Mouse (Mus musculus): Measurements from ENCODE around the gene Pfdn4.

Gene Pfdn4

DNA sequence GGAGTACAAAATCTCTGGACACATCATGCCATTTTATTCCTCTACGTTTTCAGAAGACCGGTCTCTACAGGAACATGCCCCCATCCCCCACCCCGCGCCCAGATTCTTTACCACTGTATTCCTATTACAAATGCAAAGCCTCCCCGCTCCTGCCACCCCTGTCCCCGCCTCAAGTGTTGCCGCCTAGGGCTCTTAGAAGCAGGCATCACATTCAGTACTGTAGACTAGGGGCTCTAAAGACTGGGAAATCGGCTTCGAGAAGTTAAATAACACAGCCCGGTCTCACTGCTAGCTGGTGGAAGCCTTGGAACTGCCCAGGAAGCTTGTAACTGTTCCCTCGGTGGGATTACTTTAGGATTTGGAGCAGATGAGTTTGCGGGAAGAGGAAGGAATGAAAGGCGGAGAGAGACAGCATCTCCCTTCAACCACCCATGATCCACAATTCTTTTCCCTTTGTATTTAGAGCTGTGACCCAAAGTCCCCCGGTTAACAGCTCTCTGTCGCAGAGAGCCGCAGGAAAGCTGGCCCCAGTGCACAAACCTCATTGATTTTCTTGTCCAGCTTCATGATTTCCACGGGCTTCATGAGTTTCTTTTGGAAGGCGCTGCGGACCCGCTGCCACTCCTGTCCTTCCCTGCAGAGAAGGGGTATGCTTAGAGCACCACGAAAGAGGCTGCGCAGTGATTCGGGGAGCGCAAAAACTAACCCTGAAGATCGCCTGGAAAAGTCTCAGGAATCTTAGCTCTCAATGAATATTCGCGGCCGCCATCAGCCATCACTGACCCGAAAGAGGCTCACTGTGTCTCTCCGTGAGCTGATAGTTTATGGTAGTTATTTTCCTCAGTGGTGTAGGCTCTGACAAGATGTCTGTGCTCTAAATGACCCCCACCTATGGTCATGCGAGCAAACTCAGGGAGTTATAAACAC is 1.2 kb upstream of the Pfdn4 start:
- intact Hi-C loops (cut with DNase I), result no loop called here

DNA sequence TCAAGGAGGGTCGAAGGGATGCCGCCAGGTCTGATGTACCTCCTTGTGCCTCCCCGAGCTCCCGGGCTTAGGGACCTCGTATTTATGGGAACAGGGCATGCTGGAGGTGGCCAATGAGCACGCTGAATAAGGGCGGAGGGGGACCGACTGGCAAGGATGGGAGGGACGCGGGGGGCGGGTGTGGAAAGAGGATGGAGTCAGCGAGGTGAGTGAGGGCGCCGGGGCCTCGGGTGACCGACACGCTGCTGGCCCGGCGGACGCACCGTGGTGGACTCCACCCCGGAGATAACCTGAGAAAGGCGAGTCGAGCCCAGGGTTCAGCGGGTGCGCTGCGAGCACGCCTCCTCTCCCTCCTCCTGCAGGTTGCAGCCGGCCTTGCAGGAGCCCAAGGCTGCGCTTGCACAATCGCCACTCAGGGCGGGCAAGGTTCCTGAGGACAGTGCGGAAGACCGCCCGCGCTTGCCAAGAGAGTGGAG is 901 bp downstream of the Pfdn4 start, which contains the start of gene Cyp24a1:
Gene Cyp24a1 (minus strand): TSS at position 55 of the 476 bp plus-strand sequence.
- intact Hi-C loops (cut with DNase I), result no loop called here

DNA sequence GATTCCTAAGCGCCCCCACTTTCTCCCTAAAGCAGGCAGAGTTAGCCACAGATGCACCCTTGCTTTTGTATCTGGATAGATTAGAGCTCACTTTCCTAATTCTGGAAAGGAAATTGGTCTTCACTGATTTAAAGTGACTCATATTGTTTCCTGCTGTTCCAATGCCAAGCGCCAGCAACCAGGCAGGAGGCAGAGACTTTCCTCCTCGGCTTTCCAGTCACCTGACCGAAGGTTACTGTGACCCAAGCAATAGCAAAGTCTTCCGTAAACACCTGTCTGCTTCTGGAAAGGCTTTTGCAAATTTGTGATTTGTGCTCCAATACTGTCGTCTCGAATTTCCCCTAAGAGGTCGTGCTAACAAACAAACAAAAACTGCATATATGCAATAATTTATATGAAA is 1.8 kb downstream of the Pfdn4 start:
- intact Hi-C loops (cut with DNase I), result no loop called here

DNA sequence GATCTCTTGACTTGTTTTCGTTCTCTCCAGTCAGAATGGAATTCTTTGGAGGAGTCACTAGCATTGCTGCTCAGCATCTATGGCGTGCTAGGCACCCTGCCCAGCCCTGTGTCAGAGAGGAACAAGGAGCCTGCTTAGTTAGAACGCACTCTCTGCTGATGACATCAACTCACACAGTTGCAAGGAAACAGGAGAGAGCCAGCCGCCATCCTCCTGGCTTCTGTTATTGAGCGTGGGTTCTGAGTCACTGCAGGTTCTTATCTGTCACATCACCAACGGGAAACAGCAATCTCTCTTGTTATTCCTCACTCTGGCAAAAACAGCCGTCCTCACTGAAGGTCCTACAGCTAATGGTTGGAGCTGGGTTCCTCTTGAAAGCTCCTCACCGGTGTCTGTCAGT is 7.1 kb downstream of the Pfdn4 start:
- intact Hi-C loops (cut with DNase I), result no loop called here

DNA sequence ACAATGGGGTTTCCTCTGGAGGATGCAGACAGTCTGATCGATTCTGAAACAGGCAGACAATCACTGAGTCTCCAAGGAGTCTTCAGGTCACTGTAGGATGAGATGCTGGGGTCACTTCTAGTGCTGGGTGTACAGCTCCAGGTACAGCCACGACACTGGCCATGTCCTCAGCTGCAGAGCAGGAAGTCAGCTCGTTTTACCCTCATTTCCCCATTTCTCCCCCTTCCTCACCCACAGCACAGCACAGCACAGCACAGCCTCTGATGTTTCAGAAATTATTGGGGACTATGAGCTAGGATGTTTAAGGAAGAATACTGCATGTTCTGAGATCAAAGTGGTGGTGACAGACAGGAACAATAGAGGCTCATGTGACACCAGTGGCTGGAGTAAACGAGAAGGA is 7.8 kb downstream of the Pfdn4 start:
- intact Hi-C loops (cut with DNase I), result no loop called here

DNA sequence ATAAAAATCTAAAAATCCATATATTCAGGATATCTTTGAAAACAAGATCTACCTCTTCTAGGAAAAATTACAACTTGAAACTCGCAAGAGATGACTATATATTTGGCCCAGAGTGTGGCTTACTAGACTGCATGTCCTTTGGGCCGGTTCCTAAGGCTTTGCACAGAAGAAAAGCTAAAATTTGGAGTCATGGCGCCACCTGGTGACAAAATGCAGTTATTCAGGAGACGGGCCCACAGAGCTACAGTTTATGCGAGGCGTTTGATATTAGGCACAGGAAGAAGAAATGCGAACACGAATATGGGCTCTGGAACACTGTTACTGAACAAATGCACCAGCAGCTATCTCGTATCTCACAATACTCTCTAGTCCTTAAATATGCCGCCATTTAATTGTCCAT is 11.5 kb downstream of the Pfdn4 start:
- intact Hi-C loops (cut with DNase I), result loop anchor here (1.0 to 5.0 kb wide), 3 partner anchors 19 to 150 kb away; no protein-coding TSS in a partner anchor

DNA sequence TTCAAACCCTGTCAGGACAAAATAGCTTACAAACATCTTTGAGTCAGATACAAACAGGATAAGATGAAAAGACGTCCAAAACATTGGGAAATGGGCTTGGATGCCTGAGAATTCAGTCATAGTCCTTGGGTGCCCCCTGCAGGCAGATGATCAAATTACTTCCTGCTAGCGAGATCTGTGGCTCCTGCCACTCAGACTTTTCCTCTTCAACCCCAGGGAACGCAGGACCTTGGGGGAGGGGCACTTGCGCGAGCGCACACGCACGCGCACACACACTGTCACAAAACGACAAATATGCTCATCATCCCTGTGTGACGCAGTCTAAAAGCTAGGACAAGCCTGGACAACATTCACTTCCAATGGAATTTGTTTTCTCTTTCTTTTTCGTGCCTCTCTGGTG is 12.6 kb downstream of the Pfdn4 start:
- intact Hi-C loops (cut with DNase I), result loop anchor here (1.0 to 5.0 kb wide), 3 partner anchors 20 to 152 kb away; no protein-coding TSS in a partner anchor

DNA sequence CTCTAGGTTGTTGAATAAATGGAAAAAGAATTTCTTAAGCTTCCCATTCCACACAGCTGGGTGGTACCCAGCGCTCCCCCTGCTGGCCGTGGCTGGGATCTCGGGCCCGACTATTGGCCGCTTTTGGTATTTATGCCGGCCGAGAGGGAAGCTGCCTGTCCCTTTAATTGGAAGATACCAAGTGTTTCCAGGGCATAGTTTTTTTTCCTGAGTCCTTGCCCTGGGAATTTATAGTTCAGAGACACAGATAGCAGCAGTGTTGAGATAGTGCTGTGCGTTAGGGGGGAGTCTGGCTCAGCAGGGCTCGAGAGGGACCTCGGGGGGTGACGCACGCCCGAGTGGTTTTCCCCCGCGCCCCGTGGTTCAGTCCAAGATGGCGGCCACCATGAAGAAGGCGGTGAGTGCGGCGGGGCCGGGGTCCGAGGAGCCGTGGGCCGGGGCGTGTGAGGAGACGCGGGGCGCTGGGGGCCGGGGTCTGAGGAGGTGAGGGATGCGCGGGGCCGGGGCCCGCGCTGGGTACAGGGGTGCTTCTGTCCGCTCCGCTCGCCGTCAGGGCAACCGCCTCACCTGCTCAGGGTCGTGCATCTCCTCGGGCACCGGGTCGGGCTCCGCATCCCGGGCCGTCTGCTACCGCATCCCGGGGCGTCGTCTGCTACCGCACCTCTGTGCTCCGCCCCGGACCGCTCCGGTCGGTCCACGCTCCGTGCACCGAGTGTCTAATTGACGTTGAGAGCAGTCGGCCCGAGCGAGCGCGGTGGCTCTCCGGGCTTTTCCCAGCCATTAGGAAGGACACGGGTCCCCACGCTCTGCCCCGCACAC is 15.1 kb downstream of the Pfdn4 start:
- intact Hi-C loops (cut with DNase I), result no loop called here

DNA sequence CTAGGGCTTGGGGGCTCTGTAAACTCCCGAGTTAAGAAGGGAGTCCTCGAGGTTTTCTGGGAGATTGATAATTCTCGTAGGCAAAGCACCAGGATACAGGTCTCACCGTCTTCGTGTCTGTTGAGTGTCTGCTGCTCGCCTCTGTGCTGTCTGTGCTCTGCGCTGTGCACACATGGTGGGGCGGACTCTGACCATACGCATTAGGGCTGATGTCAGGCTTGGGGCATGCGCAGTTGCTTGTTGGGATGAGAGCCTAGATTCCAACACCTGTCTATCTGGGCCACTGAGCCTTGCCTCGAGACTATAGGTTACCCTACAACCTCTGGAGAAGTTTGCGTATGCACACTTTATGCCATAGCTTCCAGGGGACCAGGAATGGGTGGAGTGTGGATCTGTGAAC is 17.5 kb downstream of the Pfdn4 start:
- intact Hi-C loops (cut with DNase I), result no loop called here

DNA sequence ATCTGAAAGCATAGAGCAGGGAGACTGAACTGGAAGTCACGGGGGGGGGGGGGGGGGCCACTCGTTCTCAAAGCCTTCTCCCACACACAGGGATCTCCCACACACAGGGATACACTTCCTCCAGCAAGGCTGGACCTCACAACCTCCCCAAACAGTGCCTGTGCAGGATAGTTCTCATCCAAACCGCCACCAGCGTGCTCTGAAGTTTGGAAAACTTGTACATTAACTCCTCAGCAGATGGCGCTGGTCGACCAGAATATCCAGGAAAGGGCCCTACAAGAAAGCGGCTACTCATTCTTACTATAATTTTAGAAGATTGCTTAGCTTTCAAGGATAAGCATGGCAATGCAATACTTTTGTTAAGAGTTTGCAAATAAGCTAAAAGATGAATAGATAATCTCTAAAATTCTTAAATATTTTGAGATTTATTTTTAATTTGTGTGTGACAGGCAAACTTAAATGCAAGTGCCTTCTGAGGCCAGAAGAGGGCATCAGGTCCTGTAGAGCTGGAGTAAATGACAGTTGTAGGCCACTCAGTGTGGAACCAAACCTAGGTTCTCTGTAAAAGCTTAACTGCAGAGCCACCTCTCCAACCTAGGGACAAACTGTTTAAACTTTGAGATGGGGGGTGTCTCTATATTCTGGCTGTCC is 24.2 kb downstream of the Pfdn4 start:
- intact Hi-C loops (cut with DNase I), result loop anchor here (2.0 to 10.0 kb wide), 3 partner anchors 76 to 1694 kb away; no protein-coding TSS in a partner anchor

DNA sequence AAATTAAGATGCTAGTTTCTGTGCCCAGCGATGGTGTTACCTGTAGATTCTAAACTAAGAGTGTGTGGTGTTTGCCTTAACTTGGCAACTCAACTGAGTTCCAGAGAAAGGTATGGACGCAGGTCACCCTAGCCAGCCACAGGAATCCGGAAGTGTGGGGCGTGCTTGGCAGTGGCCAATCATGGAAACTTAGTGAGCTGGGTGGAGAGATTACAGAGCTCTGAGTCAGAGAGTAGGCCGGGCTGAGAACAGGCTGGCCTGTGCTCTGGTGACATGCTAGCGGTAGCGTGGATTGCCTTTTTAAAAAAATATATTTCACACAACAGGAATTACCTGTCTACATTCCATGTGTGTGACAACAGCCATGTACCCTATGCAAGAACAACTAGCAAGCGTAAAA is 30.3 kb downstream of the Pfdn4 start:
- intact Hi-C loops (cut with DNase I), result loop anchor here (10.0 kb wide), 1 partner anchor 1688 kb away; no protein-coding TSS in a partner anchor

DNA sequence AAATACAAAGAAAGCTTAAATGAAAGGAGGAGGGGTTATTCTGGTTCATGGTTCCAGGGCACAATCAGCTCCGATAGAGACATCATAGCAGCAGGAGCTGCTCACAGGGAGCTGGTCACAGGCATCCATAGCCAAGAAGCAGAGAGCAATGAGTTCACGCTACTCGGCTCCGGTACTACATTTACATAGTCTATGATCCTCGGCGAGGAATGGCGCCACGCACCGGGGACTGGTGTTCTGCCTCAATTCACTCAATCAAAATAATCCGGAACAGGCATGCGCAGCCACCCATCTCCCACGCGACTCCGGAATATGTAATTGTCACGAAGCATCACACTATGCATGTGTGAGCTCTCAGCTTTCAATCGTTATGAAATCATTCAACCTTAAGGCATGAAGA is 31.8 kb downstream of the Pfdn4 start:
- intact Hi-C loops (cut with DNase I), result loop anchor here (10.0 kb wide), 1 partner anchor 1687 kb away; no protein-coding TSS in a partner anchor

DNA sequence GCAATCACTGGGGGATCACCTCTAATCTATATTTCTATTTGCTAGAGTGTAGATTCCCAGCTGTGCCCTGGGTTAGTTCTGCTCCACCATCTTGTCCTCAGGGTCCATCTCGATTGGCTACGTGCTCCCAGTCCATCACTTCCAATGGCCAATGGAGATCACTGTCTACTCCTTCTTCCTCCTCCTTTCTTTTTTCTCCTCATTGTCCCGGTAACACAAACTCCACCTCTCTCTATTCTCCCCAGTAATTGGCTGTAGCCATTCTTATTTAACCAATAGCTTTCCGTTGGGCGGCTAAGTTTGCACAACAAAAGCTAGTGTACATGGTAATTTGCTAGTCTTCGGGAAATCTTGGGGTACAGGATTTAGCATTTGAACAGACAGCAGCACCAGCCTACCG is 33.5 kb downstream of the Pfdn4 start:
- intact Hi-C loops (cut with DNase I), result loop anchor here (10.0 kb wide), 1 partner anchor 1685 kb away; no protein-coding TSS in a partner anchor

DNA sequence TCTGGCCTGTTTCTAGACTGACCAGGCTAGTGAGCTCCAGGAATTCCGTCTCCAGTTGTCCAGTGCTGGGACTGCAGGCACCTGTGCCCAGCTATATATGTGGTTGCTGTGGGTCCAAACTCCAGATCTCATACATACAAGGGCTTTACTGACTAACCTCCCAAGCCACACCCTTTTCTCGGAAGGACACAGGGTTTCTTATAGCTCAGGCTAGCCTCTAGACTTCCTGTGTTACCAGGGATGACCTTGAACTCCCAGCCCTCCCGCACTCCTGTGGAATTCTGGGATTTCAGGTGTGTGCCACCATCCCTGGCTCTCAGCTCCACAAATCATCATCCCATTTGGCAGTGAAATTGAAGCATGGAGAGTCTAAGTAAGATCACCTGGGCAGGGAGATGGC is 34.0 kb downstream of the Pfdn4 start:
- intact Hi-C loops (cut with DNase I), result no loop called here

DNA sequence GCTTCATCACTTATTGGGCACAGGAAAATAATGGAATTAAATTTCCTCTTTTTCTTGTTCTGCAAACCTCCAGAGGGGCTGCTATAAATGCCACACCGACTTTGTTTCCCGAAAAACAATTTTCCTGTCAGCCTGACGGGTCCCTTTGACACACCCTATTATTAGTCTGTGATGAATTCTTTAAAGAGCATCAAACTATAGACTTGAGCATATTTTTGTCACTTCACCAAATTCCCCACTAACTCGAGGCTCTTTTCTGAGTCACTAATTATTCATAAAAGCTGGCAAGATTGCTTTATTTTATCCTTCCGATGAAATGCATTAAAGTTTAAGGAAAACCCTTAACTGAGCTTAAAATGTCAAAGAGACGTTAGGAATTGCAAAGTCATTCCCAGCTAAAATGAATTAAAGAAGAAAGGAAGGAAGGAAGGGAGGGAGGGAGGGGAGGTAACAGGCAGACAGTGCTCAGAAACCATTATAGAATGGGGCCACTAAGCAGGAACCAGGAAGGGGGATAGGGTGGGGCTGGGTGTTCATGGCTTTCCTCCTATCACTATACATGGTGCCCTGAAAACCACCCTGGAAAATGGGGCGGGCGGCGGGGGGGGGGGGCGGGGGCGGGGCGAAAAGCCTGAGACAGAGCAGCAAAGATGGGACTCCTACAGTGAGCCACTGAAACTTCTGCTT is 38.0 kb downstream of the Pfdn4 start:
- intact Hi-C loops (cut with DNase I), result no loop called here

DNA sequence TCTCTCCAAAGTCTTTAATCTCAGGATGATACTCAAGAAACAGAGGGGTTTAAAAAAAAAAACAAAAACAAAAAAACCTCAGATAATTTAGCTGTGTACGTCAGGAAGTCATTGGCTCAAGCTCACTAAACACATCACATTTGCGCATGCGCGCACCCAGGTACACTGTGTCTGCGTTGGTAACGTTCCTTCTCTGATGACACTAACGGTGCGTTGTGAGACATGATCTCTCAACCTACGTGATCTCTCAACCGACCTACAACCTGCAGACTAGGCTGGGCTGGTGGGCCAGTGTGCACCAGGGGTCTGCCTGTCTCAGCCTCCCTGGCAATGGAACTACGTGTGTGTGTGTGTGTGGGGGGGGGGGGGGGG is 38.6 kb downstream of the Pfdn4 start:
- intact Hi-C loops (cut with DNase I), result no loop called here

DNA sequence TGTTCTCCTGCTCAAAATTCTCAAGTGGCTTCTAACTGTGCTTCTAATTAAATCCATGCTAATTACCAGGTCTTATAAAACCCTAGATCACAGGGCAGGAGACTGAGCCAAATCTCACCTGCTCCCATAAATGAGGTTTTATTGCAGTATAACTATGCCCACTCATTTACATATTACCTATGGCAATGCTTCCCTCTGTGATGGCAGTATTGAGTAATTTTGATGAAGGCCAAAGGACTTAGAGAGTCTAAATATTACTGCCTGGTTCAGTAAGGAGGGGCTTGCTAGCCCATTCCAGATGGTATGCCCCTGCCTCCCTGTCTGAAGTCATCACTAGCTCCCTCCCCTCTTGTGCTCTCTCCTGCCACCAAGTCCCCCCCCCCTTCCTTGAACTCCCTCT is 39.6 kb downstream of the Pfdn4 start:
- intact Hi-C loops (cut with DNase I), result no loop called here

DNA sequence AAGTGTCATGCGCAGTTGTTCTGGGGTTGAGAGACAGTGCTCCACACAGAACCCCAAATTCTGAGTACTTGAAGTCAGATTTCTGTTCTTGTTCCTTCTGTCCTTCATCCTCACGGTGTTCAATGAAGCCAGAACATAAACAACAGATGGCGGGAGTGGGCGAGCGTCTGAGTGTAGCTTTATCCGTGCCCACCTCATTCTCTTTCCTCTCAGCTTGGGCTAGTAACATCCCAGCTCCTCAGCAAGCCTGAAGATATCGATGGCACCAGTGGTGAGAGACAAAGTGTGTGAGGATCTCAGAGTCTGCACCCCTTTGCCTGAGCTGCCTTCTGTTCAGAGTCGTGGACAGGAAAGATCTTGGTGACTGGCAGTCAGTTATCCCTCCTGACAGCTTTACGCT is 43.0 kb downstream of the Pfdn4 start:
- intact Hi-C loops (cut with DNase I), result no loop called here

DNA sequence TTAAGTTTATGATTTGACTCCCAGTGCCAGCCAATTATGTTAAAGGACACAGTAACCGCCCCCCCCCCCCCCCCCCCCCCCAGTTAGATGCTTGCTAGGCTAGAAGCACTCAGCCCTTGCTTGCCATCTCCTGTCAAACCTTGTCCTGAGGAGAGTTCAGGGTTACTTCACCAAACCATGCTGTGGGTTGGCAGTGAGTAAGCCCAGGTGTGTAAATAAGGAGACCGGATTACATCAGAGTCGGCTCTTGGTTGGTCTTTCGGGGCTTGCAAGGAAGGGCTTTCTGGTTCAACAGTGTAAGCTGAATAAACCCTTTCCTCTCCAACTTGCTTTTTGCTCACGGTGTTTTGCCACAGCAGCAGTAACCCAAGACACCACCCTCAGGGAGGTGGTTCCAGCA is 47.4 kb downstream of the Pfdn4 start:
- intact Hi-C loops (cut with DNase I), result no loop called here

DNA sequence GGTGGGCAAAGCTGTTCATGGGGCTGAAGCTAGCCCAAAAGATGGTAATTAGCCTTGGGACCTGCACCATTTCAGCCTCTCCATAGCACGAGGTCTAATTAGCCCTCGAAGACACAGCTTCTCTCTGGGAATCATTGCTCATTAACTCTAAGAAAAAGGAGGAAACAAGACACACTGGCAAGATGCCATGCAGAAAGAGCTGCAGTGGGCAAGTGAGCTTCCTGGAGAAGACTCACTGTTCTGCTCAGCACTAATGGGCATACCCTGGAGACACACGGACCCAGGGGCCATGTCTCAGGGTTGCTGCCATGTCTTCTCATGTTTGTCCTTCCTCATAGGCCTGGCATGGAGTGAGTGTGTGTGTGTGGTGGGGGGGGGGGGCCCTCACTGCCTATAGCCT is 47.9 kb downstream of the Pfdn4 start:
- intact Hi-C loops (cut with DNase I), result no loop called here

DNA sequence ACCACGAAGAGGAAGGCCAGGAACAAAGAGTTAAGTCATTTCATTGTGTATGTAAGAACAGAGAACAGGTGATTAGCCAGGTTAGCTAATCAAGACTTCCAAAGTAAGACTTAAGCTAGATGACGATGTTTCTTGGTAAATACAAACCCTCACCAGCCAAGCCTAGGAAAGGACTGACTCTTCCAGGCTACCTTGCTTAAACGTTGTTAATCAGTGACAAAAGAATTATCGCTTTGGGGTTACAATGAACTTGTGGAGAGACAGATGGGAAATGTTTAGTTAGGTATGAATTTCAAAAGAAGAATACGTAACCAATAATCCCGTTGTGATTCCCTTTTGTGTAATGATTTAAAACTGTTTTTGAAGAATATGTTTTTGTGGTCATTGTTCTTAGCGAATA is 48.7 kb downstream of the Pfdn4 start:
- intact Hi-C loops (cut with DNase I), result no loop called here
